Mouse (Mus musculus) lung, postnatal 4 days (tissue): ENCODE measurements around the gene Slc12a5.

Experiments used
- DNase-seq, 2 experiments: peaks; one replicate each; pipeline ENCODE4 v3.0.0; 2021

Slc12a5 gene

DNA sequence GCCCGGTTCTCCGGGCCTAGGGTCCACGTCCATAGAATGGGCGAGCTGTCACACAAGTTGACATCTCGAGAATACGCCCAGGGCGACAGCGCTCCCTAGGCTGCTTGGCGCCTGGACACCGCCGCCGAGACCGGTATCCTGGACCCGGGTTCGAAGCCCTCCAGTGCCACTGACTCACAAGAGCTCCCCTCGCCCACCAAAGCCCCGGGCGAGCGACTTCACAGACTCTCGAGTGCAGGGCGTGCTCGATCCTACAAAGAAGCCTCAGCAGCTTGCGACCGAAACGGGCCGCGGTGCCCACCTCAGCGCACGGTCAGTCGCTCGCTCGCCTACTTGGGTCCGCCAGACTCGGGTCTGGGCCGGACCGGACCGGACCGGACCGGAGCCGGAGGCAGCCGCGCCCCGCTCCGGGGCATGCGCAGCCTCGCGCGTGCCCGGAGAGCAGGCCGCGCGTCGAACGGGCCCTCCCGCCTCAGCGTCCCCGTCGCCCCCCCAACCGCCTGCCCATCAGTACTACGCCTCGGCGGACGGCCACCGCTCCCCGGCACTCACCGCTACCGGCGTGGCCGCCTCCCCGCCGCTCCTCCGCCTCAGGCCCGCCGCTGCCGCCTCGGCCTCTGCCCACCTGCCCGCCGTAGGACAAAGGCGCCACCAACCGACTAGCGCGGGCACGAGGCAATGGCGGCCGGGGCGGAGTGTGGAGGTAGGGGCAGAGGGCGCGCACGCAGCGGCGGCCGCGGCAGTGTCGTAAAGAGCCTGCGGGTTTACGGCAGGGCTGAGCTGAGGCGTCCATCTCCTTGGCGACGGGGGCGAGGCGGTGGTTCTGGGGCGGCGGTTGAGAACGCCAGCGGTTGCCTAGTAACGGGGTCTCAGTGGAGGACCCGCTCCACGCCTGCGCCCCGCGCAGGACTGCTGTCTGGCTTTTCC lies 73.8 kb downstream of the Slc12a5 start, which contains the start of gene Ncoa5:
Gene Ncoa5 (minus strand): TSS at position 737 of the 927 bp plus-strand sequence.
- peak; percentile 99 for DNase-seq

DNA sequence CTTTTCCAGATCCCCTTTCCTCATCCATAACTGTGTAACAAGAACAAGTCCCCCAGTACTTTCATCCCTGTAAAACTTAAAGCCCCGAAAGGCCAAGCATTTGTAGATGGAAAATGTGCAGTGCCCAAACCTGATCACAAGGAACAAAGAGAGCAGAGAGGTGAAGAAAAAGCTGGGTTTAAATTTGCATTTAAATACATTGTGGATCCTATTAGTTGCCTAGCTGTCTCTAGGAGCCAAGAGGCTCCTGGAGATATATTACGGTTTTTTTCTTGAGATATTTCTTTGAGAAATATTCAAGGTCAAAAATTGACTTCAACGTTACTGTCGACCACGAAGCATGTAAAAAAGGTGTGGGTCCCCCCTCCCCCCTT lies 74.4 kb downstream of the Slc12a5 start:
- no peak for DNase-seq

DNA sequence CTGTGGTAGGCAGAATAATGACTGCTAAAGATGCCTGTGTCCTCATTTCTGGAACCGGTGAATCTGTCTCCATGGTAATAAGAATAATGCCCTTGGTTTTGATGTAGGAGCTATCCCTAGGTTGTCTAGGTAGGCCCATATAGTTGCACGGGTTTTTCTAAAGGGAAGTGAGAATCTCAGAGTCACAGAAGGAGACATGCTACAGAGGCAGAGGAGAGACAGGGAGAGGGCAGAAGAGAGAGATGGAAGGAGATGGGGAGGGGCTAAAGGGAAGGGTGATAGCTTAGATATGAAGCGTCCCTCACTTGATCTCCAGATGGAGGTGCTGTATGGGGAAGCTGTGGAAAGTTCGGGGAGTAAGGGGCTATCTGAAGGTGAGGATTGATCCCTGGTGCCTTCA lies 76.8 kb downstream of the Slc12a5 start:
- DNase-seq, result no peak

DNA sequence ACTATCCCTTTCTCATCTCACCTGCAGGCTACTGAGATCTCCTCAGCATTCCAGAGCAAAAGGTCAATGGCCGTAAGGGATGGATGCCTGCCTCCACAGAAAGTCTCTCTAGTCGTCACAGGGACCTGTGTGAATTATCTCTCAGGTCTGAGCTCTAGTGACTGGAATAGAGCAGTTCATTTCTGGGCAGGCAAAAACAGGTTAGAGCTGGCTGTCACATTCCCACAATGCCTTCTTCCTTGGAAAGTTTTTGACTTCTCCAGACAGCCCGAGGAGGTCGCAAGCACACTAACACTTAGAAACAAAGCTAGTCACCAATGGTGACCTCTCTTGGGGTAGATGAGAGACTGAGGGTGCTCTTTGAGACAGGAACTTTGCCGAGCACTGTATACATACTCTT lies 81.5 kb downstream of the Slc12a5 start:
- no peak for DNase-seq

DNA sequence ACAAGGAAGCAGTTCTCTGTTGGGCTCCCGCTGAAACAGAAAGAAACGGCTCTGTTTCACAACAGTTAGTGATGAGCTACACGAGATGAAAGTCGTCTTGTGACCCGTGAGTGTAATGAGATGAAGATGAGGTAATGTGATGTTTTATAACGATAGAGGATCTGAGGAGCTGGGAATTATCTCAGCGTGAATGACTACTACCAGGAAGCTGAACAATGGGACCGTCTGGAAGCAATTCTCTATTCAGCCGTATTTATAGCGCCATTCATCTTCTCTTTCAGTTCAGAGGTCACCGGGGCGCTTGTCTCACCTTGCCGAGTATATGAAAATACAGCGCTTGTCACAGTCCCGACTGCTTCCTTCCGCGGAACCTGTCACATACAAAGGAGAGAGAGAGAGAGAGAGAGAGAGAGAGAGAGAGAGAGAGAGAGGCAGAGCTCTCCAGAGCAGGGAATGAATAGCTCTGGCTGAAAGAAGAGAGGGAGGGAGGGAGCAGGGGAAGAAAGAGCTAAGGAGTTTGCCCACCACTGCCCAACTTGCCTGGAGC lies 82.6 kb downstream of the Slc12a5 start:
- DNase-seq, result no peak

DNA sequence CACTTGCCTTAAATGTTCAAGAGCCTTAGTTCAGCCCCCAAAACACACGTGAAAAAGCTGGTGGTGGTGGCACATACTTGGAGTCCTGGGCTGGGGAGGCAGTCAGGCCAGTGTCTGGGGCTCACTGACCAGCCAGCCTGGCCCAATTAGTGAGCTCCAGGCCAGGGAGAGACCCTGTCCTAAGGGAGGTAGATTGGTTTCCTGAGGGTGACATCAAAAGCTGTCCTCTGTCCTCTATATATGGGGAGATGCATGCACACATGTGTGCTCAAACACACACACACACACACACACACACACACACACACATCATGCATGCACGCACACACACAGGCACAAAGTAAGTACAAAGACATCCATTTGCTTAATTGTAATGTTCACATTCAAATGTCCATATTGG lies 83.1 kb downstream of the Slc12a5 start:
- DNase-seq, result no peak

DNA sequence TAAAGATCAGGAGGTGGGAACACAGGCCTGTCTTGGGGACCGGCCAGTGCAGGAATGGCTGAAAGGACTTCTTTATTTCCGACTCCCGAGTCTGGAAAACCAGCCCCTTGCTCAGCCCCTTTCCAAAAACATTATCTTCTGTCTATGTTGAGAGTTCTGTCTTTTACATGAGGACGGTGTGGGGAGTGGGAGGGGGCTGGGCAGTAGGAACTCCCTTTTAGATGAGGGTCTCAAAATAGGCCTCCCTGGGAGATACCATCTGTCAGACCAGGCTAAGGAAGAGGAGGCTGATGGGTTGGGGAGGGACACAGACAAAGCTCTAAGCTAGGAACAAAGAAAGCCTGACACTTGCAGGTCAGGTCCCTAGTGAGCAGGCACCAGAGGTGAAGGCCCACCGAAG lies 88.4 kb downstream of the Slc12a5 start:
- no peak for DNase-seq
